Mouse (Mus musculus): Measurements from ENCODE around the gene Wdsub1.

DNA sequence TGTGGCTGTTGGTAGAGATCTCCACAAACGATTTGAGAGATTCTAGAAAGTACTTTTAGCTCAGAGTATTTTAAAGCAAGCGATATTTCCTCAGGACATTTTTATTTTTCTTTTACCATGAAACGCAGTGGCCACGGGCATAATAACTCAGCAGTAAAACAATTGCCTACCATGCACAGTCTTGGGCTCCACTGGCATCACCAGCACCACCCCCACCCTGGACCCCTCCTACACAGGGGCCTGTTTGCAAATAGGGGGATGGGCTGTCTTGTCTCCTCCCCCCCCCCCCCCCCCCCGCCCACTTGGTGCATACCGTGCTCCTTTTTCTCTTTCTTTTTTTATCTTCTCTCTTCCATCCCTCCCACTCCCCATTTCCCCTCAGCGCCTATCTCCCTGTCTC is 15.7 kb upstream of the Wdsub1 start:
- TF ChIP-seq CTCF (IDR thresholded peaks at IDR 0.05; ENCODE audit: borderline replicate concordance, insufficient read depth, low read length) (no peak), POLR2A (IDR thresholded peaks at IDR 0.05; ENCODE audit: low read depth, low read length) (no peak)

Data from embryonic fibroblast, embryonic 13.5 days (primary cell).